Mouse (Mus musculus) olfactory bulb, adult 2 months (tissue): ENCODE results near the gene Resp18.

ENCODE experiments used
- CTCF ChIP-seq: fragments of 200-500 bp; IDR thresholded peaks from 2 replicates; pipeline ENCODE4 v1.5.1; 2012; ENCODE audit warnings: low read depth, mild to moderate bottlenecking, low read length, moderate library complexity; ENCODE audit not compliant: insufficient read depth
- POLR2A ChIP-seq: fragments of 200-500 bp; IDR thresholded peaks from 2 replicates; pipeline ENCODE4 v1.6.1; 2012; ENCODE audit warnings: mild to moderate bottlenecking, low read depth, low read length, moderate library complexity; ENCODE audit not compliant: insufficient read depth

DNA sequence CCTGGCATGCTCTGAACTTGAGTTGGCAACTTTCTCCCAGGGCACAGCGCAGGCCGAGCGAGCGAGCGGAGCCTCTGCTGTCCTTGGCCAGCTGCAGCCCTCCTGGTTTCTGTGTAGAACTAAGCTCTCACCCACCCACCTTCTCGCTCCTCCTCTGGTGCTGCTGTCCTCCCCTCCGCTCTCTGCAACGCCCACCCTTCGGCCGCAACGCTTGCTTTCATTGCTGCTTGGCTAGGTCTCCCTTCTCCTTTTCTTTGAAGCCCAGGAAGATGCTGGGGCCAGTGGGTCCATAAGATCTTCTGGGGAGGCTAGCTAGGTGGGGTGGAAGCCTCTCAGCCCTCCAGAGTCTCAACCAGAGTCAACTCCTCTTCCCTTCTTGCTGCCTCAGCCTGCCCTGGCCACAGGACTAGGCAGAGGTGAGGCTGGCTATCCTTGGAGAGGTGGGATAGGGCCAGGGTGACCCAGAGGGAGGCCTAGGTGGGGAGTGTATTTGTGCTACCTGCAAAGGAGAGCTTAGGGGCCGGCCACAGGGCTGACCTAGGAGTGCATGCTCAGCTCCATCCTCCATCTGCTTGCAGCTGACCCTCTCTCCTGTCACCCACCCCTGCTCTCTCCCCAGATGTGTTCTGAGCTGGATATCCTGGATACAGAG lies 33.9 kb downstream of the Resp18 start:
- no peak for TF ChIP-seq POLR2A
- no peak for TF ChIP-seq CTCF
